Mouse (Mus musculus) testis, adult 2 months (tissue): ENCODE results near the gene Rragb.

Experiments used
- CTCF ChIP-seq: fragments of 200-500 bp; IDR thresholded peaks from 2 replicates; pipeline ENCODE4 v1.5.1; 2012; ENCODE audit warnings: low read depth, mild to moderate bottlenecking, inconsistent platforms, low read length, moderate library complexity; ENCODE audit not compliant: control insufficient read depth, insufficient read depth, insufficient replicate concordance
- POLR2A ChIP-seq: fragments of 200-500 bp; IDR thresholded peaks from 2 replicates; pipeline ENCODE4 v1.6.1; 2012; ENCODE audit warnings: low read depth, mild to moderate bottlenecking, inconsistent platforms, low read length, moderate library complexity; ENCODE audit not compliant: control insufficient read depth

- TF ChIP-seq CTCF (no peak), POLR2A (no peak)
Observed at GRCm38 (mm10) chrX:153142656-153143055, 2.9 kb downstream of the Rragb start.
